Comparison of ENCODE assay signal across 13 mouse cellular contexts in genomic region chr6:85186744-85187059, GRCm38 (mm10). TPM values are rescaled to one million over a fixed set of nuclear protein-coding genes. Genes with fewer than 3 reads are reported as not detected.
A peak's percentile ranks its signal among the peaks of the same experiment; 100 is the strongest.
DNase-seq lines count a peak whose midpoint lies in the region; ATAC-seq and TF ChIP-seq lines count a peak whose summit lies in the region.
"Had no signal": no experiment of that assay in that cellular context is flagged by ENCODE, and none has a peak within 500 bp of the region (broad histone marks: within the 10 kb centered on the region; RNA-seq: fewer than 3 reads in every experiment).

No protein-coding gene starts in this region.

- H3K9me3 ChIP-seq in lung, postnatal 0 days (ENCODE audit: low read length): no peaks in the 10 kb centered on the region
- H3K9me3 ChIP-seq in intestine, embryonic 16.5 days (ENCODE audit: control insufficient read depth, low read length): no peaks in the 10 kb centered on the region
- H3K9me3 ChIP-seq in neural tube, embryonic 12.5 days: no peaks in the 10 kb centered on the region

- no peak overlapping the region for H3K4me2 ChIP-seq in lung, postnatal 0 days (replicated peaks; ENCODE audit: low read depth, low read length)
- H3K4me2 ChIP-seq in intestine, embryonic 16.5 days (ENCODE audit: low read depth, low read length): 0 out of 2 replicates have a peak overlapping the region, but pooled peaks have one; percentile 44
- 0 out of 2 replicates have a peak overlapping the region, but pooled peaks have one; percentile 12 for H3K4me2 ChIP-seq in neural tube, embryonic 12.5 days (replicated peaks)

- TF ChIP-seq CTCF in lung, postnatal 0 days (IDR thresholded peaks at IDR 0.05): no peak
- no peak for TF ChIP-seq CTCF in lung, adult 2 months (IDR thresholded peaks at IDR 0.05; ENCODE audit: insufficient read depth, low read length)

- H3K4me3 ChIP-seq in lung, postnatal 0 days (ENCODE audit: low read depth, low read length): peak overlapping the region; percentile 28; the same call in 1 of the 2 replicates
- no peak overlapping the region for H3K4me3 ChIP-seq in lung, adult 2 months (replicated peaks; ENCODE audit: extremely low read depth, low read depth, low read length)
- H3K4me3 ChIP-seq in intestine, embryonic 16.5 days (ENCODE audit: low read length): peak overlapping the region; percentile 45; the same call in 1 of the 2 replicates
- no peak overlapping the region for H3K4me3 ChIP-seq in neural tube, embryonic 12.5 days

- TF ChIP-seq POLR2A in lung, adult 2 months (IDR thresholded peaks at IDR 0.05; ENCODE audit: borderline replicate concordance, extremely low read depth, low read depth, low read length): no peak

- no peaks in the 10 kb centered on the region for H3K36me3 ChIP-seq in lung, postnatal 0 days (ENCODE audit: insufficient read depth, low read length)
- no peaks in the 10 kb centered on the region for H3K36me3 ChIP-seq in intestine, embryonic 16.5 days (ENCODE audit: control insufficient read depth, insufficient read depth, low read length)
- H3K36me3 ChIP-seq in neural tube, embryonic 12.5 days: no peaks in the 10 kb centered on the region

- H3K27ac ChIP-seq in lung, postnatal 0 days (ENCODE audit: low read length): no peak overlapping the region
- no peak overlapping the region for H3K27ac ChIP-seq in intestine, embryonic 16.5 days (ENCODE audit: low read length)
- no peak overlapping the region for H3K27ac ChIP-seq in neural tube, embryonic 12.5 days
- H3K27ac ChIP-seq: gastrocnemius, adult 2 months had no signal

- H3K27me3 ChIP-seq in lung, postnatal 0 days (replicated peaks; ENCODE audit: insufficient read depth, low read length): peaks cover 60% of the 10 kb centered on the region
- peaks cover 57% of the 10 kb centered on the region for H3K27me3 ChIP-seq in intestine, embryonic 16.5 days (replicated peaks; ENCODE audit: control insufficient read depth, insufficient read depth, low read length)
- peaks cover 77% of the 10 kb centered on the region for H3K27me3 ChIP-seq in neural tube, embryonic 12.5 days (replicated peaks)

- TF ChIP-seq EP300 in lung, postnatal 0 days (IDR thresholded peaks at IDR 0.05): no peak

- 2% methylated on average over 15 of the region's 15 CpGs for WGBS in lung, postnatal 0 days
- 4% methylated on average over 15 of the region's 15 CpGs for WGBS in lung, adult 2 months
- WGBS in intestine, embryonic 16.5 days: 3% methylated on average over 15 of the region's 15 CpGs
- under 1% methylated on average over 15 of the region's 15 CpGs for WGBS in neural tube, embryonic 12.5 days

- H3K9ac ChIP-seq in lung, postnatal 0 days (replicated peaks; ENCODE audit: low read depth): no peak overlapping the region
- no peak overlapping the region for H3K9ac ChIP-seq in intestine, embryonic 16.5 days (ENCODE audit: low read depth, low read length)
- H3K9ac ChIP-seq in neural tube, embryonic 12.5 days: no peak overlapping the region; the same call in 1 of the 2 replicates

- ATAC-seq in lung, postnatal 0 days: no peak
- no peak for ATAC-seq in intestine, embryonic 16.5 days
- no peak for ATAC-seq in neural tube, embryonic 12.5 days (ENCODE audit: low FRiP score, low read depth)
- no peak for ATAC-seq in erythroblast, adult 5-6 weeks (replicated peaks; ENCODE audit: low FRiP score, poor library complexity, severe bottlenecking)
- ATAC-seq: inflammation-experienced regulatory T-cells, adult 6 months; Patski had no signal

- H3K4me1 ChIP-seq in lung, postnatal 0 days (ENCODE audit: insufficient read depth, low read depth, low read length): no peaks in the 10 kb centered on the region
- H3K4me1 ChIP-seq in lung, adult 2 months (ENCODE audit: control insufficient read depth, insufficient read depth, low read length): peaks cover 3% of the 10 kb centered on the region; the same call in 1 of the 2 replicates
- H3K4me1 ChIP-seq in intestine, embryonic 16.5 days (ENCODE audit: control insufficient read depth, insufficient read depth, low read length): peaks cover 27% of the 10 kb centered on the region
- peaks cover 28% of the 10 kb centered on the region for H3K4me1 ChIP-seq in neural tube, embryonic 12.5 days

- peak; percentile 33 for DNase-seq in embryo, embryonic 10.5 days (ENCODE audit: low spot score)
- DNase-seq in embryo, embryonic 11 days: no peak
- no peak for DNase-seq in lung, postnatal 0 days (ENCODE audit: low spot score)
- no peak for DNase-seq in lung, adult 2 months
- no peak for DNase-seq in frontal cortex, postnatal 25 days (ENCODE audit: low spot score in 2 of 2)
- DNase-seq: adrenal gland, postnatal 25 days; gastrocnemius, adult 2 months had no signal

RNA-seq across cellular contexts. Expression of gene Emx1, which starts 0.5 kb away (rescaled TPM):
- not detected in 2 replicates for polyA plus RNA-seq in lung, postnatal 0 days (2015; fragmentation: Nextera tagmentation; extraction: Ambion mirVana)
- not detected in 2 replicates for polyA plus RNA-seq in lung, adult 2 months (2012; rRNA removed)
- 0.10 TPM in 1 of 2 replicates, not detected in the other for polyA plus RNA-seq in intestine, embryonic 16.5 days (2015; fragmentation: Nextera tagmentation; extraction: Ambion mirVana)
- polyA plus RNA-seq in neural tube, embryonic 12.5 days (2016; fragmentation: Nextera tagmentation; extraction: Ambion mirVana): 0.16 TPM in 1 of 2 replicates, not detected in the other
- not detected in 2 replicates for total RNA-seq in erythroblast, adult 5-6 weeks (2015; ENCODE audit: low replicate concordance)
- total RNA-seq in erythroblast, adult 5-6 weeks (2017; ENCODE audit: low replicate concordance): not detected in 2 replicates
- total RNA-seq: adrenal gland, postnatal 25 days; common myeloid progenitor, adult 5-6 weeks; gastrocnemius, adult 2 months had no signal
- polyA plus RNA-seq: inflammation-experienced regulatory T-cells, adult 6 months; Patski had no signal

RNA-seq across cellular contexts. Expression of gene Spr, which starts 49.1 kb away (rescaled TPM):
- polyA plus RNA-seq in lung, postnatal 0 days (2015; fragmentation: Nextera tagmentation; extraction: Ambion mirVana): 45.3 and 54.3 TPM in 2 replicates
- polyA plus RNA-seq in lung, adult 2 months (2012; rRNA removed): 33.2 and 33.6 TPM in 2 replicates
- polyA plus RNA-seq in intestine, embryonic 16.5 days (2015; fragmentation: Nextera tagmentation; extraction: Ambion mirVana): 94.1 and 101 TPM in 2 replicates
- polyA plus RNA-seq in neural tube, embryonic 12.5 days (2016; fragmentation: Nextera tagmentation; extraction: Ambion mirVana): 28.3 and 34.8 TPM in 2 replicates
- 0.58 and 3.3 TPM in 2 replicates for total RNA-seq in erythroblast, adult 5-6 weeks (2015; ENCODE audit: low replicate concordance)
- 1.4 and 6.6 TPM in 2 replicates for total RNA-seq in erythroblast, adult 5-6 weeks (2017; ENCODE audit: low replicate concordance)

Comparison
In these comparisons a context has a peak if more than half of its experiments do, and no peak if none do; other contexts are left out.
1. H3K4me3 ChIP-seq: peak in lung, postnatal 0 days (single experiment) and intestine, embryonic 16.5 days (single experiment); none in lung, adult 2 months (single experiment) and neural tube, embryonic 12.5 days (single experiment).